Mouse (Mus musculus) heart, postnatal 0 days (tissue): ENCODE measurements at regions not wholly inside any gene's neighbourhood (a gene's known extent, or its start where the extent isn't known, plus 50 kb on each side); places are given as distances from the start of the nearest gene placed in this dataset.
A peak's percentile ranks its signal among the peaks of the same experiment; 100 is the strongest.

ENCODE experiments used
- ATAC-seq: fragments of 200-750 bp; cut with Nextera tagmentation; 2 replicates; pipeline ENCODE4 v1.8.0; 2017; ENCODE audit warnings: low read depth, moderate number of reproducible peaks, moderate library complexity; ENCODE audit not compliant: insufficient read depth
- DNase-seq: peaks from one replicate; pipeline ENCODE4 v3.0.0-alpha.2; 2016; ENCODE audit warnings: low spot score
- H3K27ac ChIP-seq: fragments of 300-500 bp; sonication (generic); 2 replicates; pipeline ENCODE4 v1.5.1; 2014; ENCODE audit warnings: low read depth, mild to moderate bottlenecking
- H3K27me3 ChIP-seq: fragments of 300-500 bp; sonication (generic); 2 replicates; pipeline ENCODE4 v1.6.1; 2014; ENCODE audit warnings: low read length, mixed read lengths; ENCODE audit not compliant: control insufficient read depth, insufficient read depth
- H3K36me3 ChIP-seq: fragments of 300-500 bp; sonication (generic); replicated peaks from 2 replicates; pipeline ENCODE4 v1.6.1; 2014; ENCODE audit warnings: low read length, mixed read lengths; ENCODE audit not compliant: control insufficient read depth, insufficient read depth
- H3K4me1 ChIP-seq: fragments of 300-500 bp; sonication (generic); 2 replicates; pipeline ENCODE4 v1.6.1; 2014; ENCODE audit warnings: antibody characterized with exemption; ENCODE audit not compliant: control insufficient read depth, insufficient read depth
- H3K4me2 ChIP-seq: fragments of 300-500 bp; sonication (generic); 2 replicates; pipeline ENCODE4 v1.6.1; 2014; ENCODE audit warnings: low read depth, mild to moderate bottlenecking, low read length, moderate library complexity
- H3K4me3 ChIP-seq: fragments of 300-500 bp; sonication (generic); 2 replicates; pipeline ENCODE4 v1.5.1; 2014; ENCODE audit warnings: low read depth, low read length
- H3K9ac ChIP-seq: fragments of 300-500 bp; sonication (generic); replicated peaks from 2 replicates; pipeline ENCODE4 v1.6.1; 2014; ENCODE audit warnings: low read depth, low read length, mixed read lengths
- H3K9me3 ChIP-seq: fragments of 300-500 bp; sonication (generic); replicated peaks from 2 replicates; pipeline ENCODE4 v1.6.1; 2016; ENCODE audit warnings: low read length; ENCODE audit not compliant: control insufficient read depth
- CTCF ChIP-seq: IDR thresholded peaks from 2 replicates; pipeline ENCODE4 v1.5.1; 2016; ENCODE audit warnings: antibody characterized with exemption, control low read depth, low read depth
- EP300 ChIP-seq: IDR thresholded peaks from 2 replicates; pipeline ENCODE4 v1.6.1; 2016; ENCODE audit warnings: antibody characterized with exemption, low read depth
- WGBS: fragments of 180-500 bp; shearing (Covaris S2); extraction: QIAGEN DNeasy Blood & Tissue Kit; methylation state at CpG from one replicate; pipeline ENCODE4 v1.1.7; 2014; 5-methylcytosine and 5-hydroxymethylcytosine counted together

DNA sequence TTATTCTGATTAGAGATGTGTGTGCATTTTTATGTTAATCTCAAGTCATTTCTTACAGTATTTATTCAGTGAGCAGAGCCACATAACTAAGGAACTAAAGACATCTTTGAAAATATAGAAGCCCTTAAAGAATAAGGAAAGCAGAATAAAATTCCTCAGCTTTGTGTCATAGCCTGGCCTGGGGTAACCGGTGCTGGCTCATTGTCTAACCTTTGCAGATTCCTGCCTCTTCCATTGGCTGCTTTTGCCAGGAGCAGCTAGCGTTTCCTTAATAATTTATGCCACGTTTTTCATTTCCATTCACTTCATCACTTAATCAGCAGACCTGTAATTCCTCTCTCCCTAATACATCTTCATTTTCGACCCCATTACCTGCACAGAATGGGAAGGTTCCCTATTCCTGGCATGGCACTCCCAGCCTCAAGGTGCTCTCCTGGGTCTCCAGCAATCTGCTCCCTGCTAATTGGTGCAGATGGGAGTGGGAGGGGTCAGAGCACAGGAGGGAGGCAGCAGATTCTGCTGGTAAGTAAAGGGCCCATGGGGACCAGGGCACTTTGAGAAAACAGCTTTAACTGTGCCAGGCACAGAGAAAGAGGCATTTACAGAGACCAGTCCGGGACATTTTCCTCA is 413.1 kb downstream of the Stim2 start:
- Histone ChIP-seq H3K27me3 (no peaks in the 10 kb centered on the region), H3K4me3 (no peak overlapping the region), H3K9me3 (no peaks in the 10 kb centered on the region), H3K9ac (no peak overlapping the region), H3K36me3 (no peaks in the 10 kb centered on the region), H3K27ac (no peak overlapping the region), H3K4me2 (no peak overlapping the region), H3K4me1 (no peaks in the 10 kb centered on the region)
- no peak for ATAC-seq
- TF ChIP-seq EP300 = no peak
- no peak for TF ChIP-seq CTCF
- no peak for DNase-seq
- WGBS = 59% methylated on average over 5 of the region's 5 CpGs

GRCm38 (mm10) chr5:54419811-54420470 is 421.6 kb downstream of the Stim2 start:
- Histone ChIP-seq H3K36me3 (no peaks in the 10 kb centered on the region), H3K27me3 (no peaks in the 10 kb centered on the region), H3K27ac (no peak overlapping the region), H3K4me3 (no peak overlapping the region), H3K9ac (no peak overlapping the region), H3K4me2 (no peak overlapping the region), H3K9me3 (no peaks in the 10 kb centered on the region), H3K4me1 (0 out of 2 replicates have a peak, but pooled peaks cover 5% of the 10 kb centered on the region)
- no peak for DNase-seq
- WGBS = 57% methylated on average over 5 of the region's 5 CpGs
- ATAC-seq = no peak
- TF ChIP-seq CTCF = no peak
- TF ChIP-seq EP300 = no peak

- no peaks in the 10 kb centered on the region for H3K36me3 ChIP-seq
- H3K9ac ChIP-seq = no peak overlapping the region
- H3K4me1 ChIP-seq = no peaks in the 10 kb centered on the region
- H3K27ac ChIP-seq = no peak overlapping the region
- no peaks in the 10 kb centered on the region for H3K27me3 ChIP-seq
- no peak overlapping the region for H3K4me2 ChIP-seq
- DNase-seq (no peak), ATAC-seq (no peak)
- no peaks in the 10 kb centered on the region for H3K9me3 ChIP-seq
- peak; percentile 21; the same call in 1 of the 2 replicates for TF ChIP-seq CTCF
- no peak for TF ChIP-seq EP300
- H3K4me3 ChIP-seq = no peak overlapping the region
- 83% methylated on average over 1 of the region's 1 CpGs for WGBS
Measured at GRCm38 (mm10) chr5:54439286-54439685, 441.0 kb downstream of the Stim2 start.

DNA sequence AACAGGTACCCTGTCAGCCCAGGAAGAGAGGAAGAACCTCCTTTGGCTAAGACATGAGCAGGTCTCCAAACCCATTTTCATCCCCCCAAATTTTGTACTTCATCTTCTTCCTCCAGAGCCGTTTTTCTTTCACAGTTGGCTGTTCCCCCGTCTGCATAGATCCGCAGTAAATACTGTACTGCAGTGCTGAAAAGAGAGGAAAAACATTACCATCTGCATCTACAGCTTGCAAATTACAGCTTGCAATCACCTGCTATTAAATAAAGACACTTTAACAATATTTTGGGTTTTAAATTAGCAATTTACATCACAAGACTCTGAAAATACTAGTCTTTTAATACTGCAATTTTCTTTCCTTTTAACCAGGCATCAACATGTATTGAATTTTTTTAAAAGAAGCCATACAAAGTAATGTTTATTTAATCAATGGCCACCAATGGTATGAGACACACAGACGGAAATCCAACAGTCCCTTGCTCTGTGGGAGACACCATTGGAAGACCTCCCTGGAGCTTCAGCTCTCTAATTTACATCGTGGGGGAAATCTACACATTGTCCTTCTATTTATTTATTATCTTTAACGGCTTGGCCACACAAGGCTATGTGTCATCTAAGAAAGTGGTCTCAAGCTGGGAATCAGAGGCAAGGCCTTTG is 442.6 kb downstream of the Stim2 start:
- Histone ChIP-seq H3K27me3 (no peaks in the 10 kb centered on the region), H3K36me3 (no peaks in the 10 kb centered on the region), H3K4me2 (no peak overlapping the region), H3K9me3 (no peaks in the 10 kb centered on the region), H3K27ac (no peak overlapping the region), H3K4me3 (no peak overlapping the region), H3K9ac (no peak overlapping the region), H3K4me1 (peaks cover 1% of the 10 kb centered on the region; the same call in 1 of the 2 replicates)
- WGBS = 67% methylated on average over 6 of the region's 6 CpGs
- DNase-seq (no peak), ATAC-seq (no peak)
- no peak for TF ChIP-seq CTCF
- TF ChIP-seq EP300 = no peak

DNA sequence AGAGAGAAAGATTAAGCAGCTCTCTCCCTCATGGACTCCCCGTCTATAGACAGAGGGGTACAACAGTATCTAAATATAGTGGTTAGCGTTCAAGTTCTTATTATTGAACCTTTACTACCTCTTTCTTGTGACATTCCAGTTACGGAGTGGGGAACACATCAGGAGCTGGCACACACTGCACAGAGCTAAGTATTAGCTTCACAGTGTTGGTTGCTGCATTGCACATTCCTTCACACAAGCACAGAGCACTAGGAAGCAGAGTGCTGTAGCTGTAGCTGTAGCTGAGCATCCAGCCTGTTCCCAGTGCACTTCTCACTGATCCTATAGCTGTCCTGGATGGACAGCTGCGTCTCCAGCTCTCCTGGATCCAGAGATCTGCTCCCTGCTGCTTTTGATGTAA is 443.3 kb downstream of the Stim2 start:
- Histone ChIP-seq H3K27ac (no peak overlapping the region), H3K9ac (no peak overlapping the region), H3K36me3 (no peaks in the 10 kb centered on the region), H3K4me3 (no peak overlapping the region), H3K4me1 (peaks cover 5% of the 10 kb centered on the region; the same call in 1 of the 2 replicates), H3K4me2 (no peak overlapping the region), H3K27me3 (no peaks in the 10 kb centered on the region), H3K9me3 (no peaks in the 10 kb centered on the region)
- WGBS = 75% methylated on average over 4 of the region's 4 CpGs
- no peak for ATAC-seq
- DNase-seq = no peak
- TF ChIP-seq EP300 = no peak
- TF ChIP-seq CTCF = no peak
